Mouse (Mus musculus) bone marrow, adult 2 months (tissue): ENCODE measurements at regions not wholly inside any gene's neighbourhood (a gene's known extent, or its start where the extent isn't known, plus 50 kb on each side); places are given as distances from the start of the nearest gene placed in this dataset.

Experiments
- CTCF ChIP-seq: fragments of 200-500 bp; IDR thresholded peaks from 2 replicates; pipeline ENCODE4 v1.5.1; 2011; ENCODE audit warnings: low read length, control low read depth; ENCODE audit not compliant: control insufficient read depth, insufficient read depth
- POLR2A ChIP-seq: fragments of 200-500 bp; IDR thresholded peaks from 2 replicates; pipeline ENCODE4 v1.6.1; 2011; ENCODE audit warnings: low read depth, mild to moderate bottlenecking, control low read depth, low read length, borderline replicate concordance; ENCODE audit not compliant: control insufficient read depth

DNA sequence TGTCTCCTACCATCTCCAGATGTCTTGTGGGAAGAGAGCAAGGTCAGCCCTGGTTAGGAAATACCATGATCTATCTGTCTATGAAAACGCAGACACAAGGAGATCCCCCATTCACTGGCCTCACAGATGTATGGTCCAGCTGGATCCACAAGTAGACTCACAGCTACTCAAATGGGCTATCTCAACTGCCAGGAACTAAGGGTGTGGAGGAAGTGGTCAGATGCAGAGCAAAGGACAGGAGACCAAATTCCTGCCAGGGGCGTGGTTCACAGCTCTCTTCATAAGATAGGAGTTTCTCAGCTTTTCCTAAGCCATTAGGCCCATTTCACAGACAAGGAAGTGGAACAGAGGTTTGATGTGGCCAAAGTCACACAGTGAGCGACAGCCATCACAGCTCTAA lies 84.0 kb upstream of the Mgme1 start:
- no peak for TF ChIP-seq POLR2A
- no peak for TF ChIP-seq CTCF
